Mouse (Mus musculus): ENCODE data around the gene Pitpnm2.

Pitpnm2 gene

GRCm38 (mm10) chr5:124249614-124250591 is at the start of gene Pitpnm2:
Gene Pitpnm2 (minus strand): TSS chr5:124249760.
- DNase-seq (ENCODE audit: low spot score in 2 of 2), result no peak

- DNase-seq (ENCODE audit: low spot score in 2 of 2), result peak in 1 of 2 experiments; percentile 28
These were observed 49.7 kb upstream of the Pitpnm2 start for GRCm38 (mm10) chr5:124299307-124299706.

DNA sequence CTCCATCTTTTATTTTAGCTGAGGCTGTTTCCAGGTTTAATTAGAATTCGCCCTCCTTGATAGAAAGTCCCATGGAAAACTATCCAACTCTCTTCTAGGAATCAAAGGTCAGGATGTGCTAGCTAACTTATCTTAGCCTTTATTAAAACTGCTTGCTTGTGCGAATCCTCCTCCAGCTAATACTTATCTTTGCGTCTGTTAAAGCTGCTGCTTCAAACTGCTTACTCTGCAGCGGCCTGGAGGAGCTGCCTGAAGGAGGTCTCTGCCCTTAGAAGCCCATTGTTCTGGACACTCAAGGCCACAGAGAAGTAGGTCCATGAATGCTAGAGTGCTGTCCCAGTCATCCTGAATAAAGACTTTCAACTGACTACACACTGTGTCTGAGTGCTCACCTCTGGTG is 46.9 kb upstream of the Pitpnm2 start:
- DNase-seq (ENCODE audit: low spot score in 2 of 2), result no peak

GRCm38 (mm10) chr5:124293967-124294366 is 44.4 kb upstream of the Pitpnm2 start:
- DNase-seq (ENCODE audit: low spot score in 2 of 2), result no peak

DNA sequence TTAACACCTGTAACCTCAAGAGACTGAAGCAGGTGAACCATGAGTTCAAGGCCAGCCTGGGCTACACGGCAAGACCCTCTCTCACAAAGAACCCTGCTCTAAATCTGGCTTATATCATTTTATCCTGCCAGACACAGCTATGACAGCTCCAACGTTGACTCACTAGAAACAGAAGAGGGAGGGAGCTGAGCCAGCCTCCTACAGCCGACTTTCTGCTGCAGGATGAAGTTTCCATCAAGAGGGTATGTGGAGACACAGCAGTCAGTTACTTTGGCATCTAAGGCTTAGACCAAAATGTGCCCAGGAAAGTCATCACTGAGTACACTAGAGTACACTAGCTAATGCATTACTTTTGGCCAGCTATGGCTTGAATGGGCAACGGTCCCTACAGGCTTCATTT is 40.7 kb upstream of the Pitpnm2 start:
- DNase-seq (ENCODE audit: low spot score in 2 of 2), result peak in 1 of 2 experiments; percentile 43

- DNase-seq (ENCODE audit: low spot score in 2 of 2), result peak; percentile 31 to 36
These were observed 38.2 kb upstream of the Pitpnm2 start for GRCm38 (mm10) chr5:124287616-124288247.

DNA sequence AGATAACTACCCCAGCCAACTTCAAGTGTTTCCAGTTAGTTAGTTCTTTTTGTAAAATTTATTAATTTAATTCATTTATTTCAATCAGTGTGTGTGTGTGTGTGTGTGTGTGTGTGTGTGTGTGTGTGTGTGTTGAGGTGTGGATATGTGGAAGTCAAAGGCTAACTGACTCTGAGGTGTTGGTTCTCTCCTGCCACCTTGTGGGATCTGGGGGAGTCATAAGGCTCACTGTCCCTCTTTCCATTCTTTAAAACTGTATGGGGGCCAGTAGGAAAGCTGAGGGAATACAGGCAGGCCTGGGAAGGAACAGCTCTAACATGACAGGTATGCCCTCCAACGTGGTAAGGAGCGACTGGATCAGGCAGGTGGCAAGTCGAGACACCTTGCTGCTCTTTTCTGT is 34.8 kb upstream of the Pitpnm2 start:
- DNase-seq (ENCODE audit: low spot score in 2 of 2), result no peak

GRCm38 (mm10) chr5:124282854-124283253 is 33.3 kb upstream of the Pitpnm2 start:
- DNase-seq (ENCODE audit: low spot score in 2 of 2), result no peak

- no peak for DNase-seq (ENCODE audit: low spot score in 2 of 2)
These were observed 20.7 kb upstream of the Pitpnm2 start for GRCm38 (mm10) chr5:124270226-124270625.

DNA sequence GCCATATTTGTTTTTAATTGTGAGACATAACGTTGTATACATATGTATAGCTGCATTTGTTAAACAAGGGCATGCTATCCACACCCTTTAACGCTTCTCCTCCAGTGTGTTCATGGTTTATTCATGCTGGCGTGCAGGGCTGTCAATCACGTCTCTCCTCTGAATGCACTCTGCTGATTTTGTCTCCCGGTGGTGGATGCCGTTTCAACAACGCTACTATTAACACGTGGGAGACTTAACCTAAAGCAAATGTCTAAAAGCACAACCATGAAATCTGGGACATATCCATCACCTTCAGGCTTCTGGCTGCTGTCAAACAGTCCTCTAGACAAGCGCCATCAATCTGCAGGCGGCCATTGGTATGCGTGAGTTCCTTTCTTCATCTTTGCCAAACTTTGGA is 20.1 kb upstream of the Pitpnm2 start:
- DNase-seq (ENCODE audit: low spot score in 2 of 2), result no peak

DNA sequence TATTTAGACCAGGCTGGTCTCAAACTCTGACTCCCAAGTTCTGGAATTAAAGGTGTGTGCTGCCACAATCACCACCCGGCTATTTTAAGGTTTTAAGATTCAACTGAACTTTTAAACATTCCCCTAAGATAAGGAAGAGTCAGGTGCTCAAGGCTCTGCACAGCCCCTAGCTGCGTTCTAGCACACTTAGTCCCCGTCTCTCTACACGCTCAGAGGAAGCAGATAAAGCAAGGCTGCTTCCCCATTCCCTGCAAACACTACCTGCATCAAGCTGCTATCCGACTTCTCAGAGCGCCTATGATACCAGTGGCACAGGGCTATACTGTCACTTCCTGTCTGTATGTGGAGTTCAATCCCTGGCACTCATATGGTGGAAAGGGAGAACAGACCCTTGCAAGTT is 18.1 kb upstream of the Pitpnm2 start:
- DNase-seq (ENCODE audit: low spot score in 2 of 2), result no peak

DNA sequence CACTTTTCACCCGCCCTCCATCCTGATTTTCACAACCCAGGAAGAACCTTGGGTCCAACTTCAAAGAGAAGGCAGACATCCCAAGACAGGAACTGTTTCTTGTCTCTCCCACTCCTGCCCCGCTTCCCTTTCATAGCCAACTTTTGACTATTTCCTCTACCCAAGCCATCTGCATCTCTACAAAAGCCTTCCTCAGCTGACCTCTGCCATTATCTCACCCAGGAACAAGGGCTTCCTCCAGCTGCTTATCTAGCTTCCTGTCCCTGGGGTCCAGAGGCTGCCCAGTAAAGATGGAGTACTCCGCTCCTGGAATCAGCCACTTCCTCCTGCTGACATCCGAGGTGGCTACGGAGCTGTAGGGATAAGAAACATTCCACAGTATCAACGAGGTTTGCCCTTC is 17.3 kb upstream of the Pitpnm2 start:
- no peak for DNase-seq (ENCODE audit: low spot score in 2 of 2)

DNA sequence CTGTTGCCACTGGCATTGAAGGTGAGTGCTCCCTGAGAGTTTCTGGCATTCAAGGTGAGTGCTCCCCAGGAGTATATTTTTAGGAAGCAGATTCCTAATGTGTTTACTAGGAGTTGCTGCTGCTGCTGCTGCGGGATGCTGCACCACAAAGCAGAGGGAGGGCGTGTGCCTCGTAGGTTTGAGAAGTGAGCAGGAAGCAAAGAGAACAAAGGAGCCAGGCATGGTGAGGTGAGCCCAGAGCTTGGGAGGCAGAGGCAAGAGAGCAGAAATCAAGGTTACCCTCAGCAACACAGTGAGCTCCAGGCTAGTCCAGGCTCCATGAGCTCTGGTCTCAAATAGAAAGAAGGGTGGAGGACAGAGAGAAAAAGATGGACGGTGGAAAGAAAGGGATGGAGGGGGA is 13.7 kb upstream of the Pitpnm2 start:
- DNase-seq (ENCODE audit: low spot score in 2 of 2), result no peak

- DNase-seq (ENCODE audit: low spot score in 2 of 2), result no peak
These were observed 12.5 kb upstream of the Pitpnm2 start for GRCm38 (mm10) chr5:124262090-124262489.

- DNase-seq (ENCODE audit: low spot score in 2 of 2), result no peak
These were observed 9.6 kb upstream of the Pitpnm2 start for GRCm38 (mm10) chr5:124259133-124259532.

GRCm38 (mm10) chr5:124258026-124258425 is 8.5 kb upstream of the Pitpnm2 start:
- no peak for DNase-seq (ENCODE audit: low spot score in 2 of 2)

DNA sequence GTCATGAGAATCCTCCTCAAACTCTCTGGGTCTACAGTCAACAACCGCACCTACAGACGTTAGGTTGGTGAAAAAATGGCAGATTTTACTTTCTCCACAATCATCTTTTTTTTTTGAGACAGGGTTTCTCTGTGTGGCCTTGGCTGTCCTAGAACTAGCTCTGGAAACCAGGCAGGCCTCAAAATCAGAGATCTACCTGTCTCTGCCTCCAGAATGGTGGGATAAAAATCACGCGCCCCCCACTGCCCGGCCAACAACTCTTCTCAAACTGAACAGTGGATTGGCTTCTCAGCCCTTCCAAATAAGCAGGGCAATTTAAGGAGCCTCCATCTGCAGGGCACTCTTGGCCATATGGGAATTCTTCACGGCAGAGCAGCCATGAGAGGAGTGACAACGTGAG is 5.6 kb upstream of the Pitpnm2 start:
- no peak for DNase-seq (ENCODE audit: low spot score in 2 of 2)

DNA sequence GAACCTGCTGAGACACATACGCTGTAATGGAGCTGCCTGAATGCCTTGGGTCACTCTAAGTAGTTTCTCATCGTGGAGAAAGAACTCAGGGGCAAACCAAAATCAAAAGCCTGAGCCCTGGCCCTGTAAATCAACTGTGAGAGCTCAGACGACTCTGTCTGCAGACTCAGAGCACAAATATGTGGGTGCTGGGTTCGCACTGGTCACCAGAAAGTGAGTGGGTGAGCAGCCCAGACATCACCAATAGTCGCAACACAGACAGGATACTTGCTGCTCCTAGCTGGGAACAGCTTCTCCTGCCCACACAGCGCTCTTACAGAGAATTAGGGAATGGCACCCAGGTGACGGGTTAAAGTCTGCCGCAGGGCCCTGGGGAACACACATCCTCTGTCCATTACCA is 4.0 kb upstream of the Pitpnm2 start:
- no peak for DNase-seq (ENCODE audit: low spot score in 2 of 2)

- no peak for DNase-seq (ENCODE audit: low spot score in 2 of 2)
These were observed 3.2 kb upstream of the Pitpnm2 start for GRCm38 (mm10) chr5:124252580-124253320.

- DNase-seq (ENCODE audit: low spot score in 2 of 2), result no peak
These were observed 1.5 kb upstream of the Pitpnm2 start for GRCm38 (mm10) chr5:124251070-124251469.

DNA sequence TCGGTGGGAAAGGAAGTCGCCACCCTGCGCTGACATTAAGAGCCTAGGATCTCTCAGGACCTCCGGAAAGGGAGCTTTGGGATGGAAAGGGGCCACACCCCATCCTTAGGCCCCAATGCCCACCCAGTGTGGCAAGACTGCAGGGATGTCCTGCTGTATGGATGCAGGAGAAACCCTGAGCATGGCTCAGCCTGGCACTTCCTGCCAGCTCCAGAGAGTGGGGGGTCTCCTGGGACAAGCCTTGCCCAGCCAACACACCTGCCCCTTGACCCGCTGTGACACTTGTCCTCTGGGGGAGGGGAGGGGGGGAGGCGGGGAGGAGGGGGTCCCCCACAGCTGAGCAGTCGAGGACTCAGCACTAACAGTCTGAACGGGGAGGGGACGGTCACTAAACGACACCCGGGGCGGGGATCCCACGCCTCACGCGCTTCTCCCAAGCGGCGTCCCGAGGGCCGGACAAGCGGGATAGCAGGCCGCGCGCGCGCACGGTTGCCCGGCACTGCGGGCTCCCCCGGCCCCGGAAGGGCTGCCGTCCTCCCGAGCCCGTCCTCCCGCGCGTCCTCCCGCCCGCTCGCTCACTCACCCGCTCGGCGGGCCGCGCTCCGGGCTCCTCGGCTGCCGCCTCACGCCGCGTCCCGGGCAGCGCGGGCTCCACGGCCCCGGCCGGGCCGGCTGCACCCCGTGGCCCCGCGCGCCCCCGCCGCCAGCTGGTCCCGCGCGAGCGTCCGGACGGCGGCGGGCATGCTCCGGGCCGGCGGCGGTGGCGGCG is 531 bp downstream of the Pitpnm2 start:
- no peak for DNase-seq (ENCODE audit: low spot score in 2 of 2)
